Mouse (Mus musculus) hindbrain, embryonic 14.5 days (tissue): ENCODE measurements around the gene Tmed2. TPM values are rescaled to one million over a fixed set of nuclear protein-coding genes. Genes with fewer than 3 reads are reported as not detected.
"Not testable (repeated sequence)": the region's sequence is repeated elsewhere in the genome, so short reads cannot be mapped to it uniquely, and the experiment has no call there.

Experiments used
- ATAC-seq: fragments of 200-750 bp; cut with Nextera tagmentation; 2 replicates; pipeline ENCODE4 v1.8.0; 2017; ENCODE audit warnings: moderate number of reproducible peaks, mild to moderate bottlenecking, moderate TSS enrichment, moderate library complexity; ENCODE audit not compliant: low FRiP score
- DNase-seq: peaks from one replicate; pipeline ENCODE4 v3.0.0-alpha.2; 2015; ENCODE audit warnings: low spot score
- H3K27ac ChIP-seq: fragments of 300-500 bp; sonication (generic); 2 replicates; pipeline ENCODE4 v1.5.1; 2014; ENCODE audit warnings: mild to moderate bottlenecking, moderate library complexity
- H3K27me3 ChIP-seq: fragments of 300-500 bp; sonication (generic); 2 replicates; pipeline ENCODE4 v1.6.1; 2014; ENCODE audit warnings: mild to moderate bottlenecking, low read length, mixed read lengths; ENCODE audit not compliant: control insufficient read depth, insufficient read depth
- H3K36me3 ChIP-seq: fragments of 300-500 bp; sonication (generic); replicated peaks from 2 replicates; pipeline ENCODE4 v1.6.1; 2014; ENCODE audit not compliant: control insufficient read depth, insufficient read depth
- H3K4me1 ChIP-seq: fragments of 300-500 bp; sonication (generic); replicated peaks from 2 replicates; pipeline ENCODE4 v1.6.1; 2014; ENCODE audit warnings: antibody characterized with exemption, low read length, mixed read lengths; ENCODE audit not compliant: control insufficient read depth, insufficient read depth
- H3K4me2 ChIP-seq: fragments of 300-500 bp; sonication (generic); replicated peaks from 2 replicates; pipeline ENCODE4 v1.6.1; 2014; ENCODE audit warnings: mild to moderate bottlenecking, moderate library complexity
- H3K4me3 ChIP-seq: fragments of 300-500 bp; sonication (generic); replicated peaks from 2 replicates; pipeline ENCODE4 v1.5.1; 2014; ENCODE audit warnings: mild to moderate bottlenecking, low read length
- H3K9ac ChIP-seq: fragments of 300-500 bp; sonication (generic); 2 replicates; pipeline ENCODE4 v1.6.1; 2014
- H3K9me3 ChIP-seq: fragments of 300-500 bp; sonication (generic); 2 replicates; pipeline ENCODE4 v1.6.1; 2016; ENCODE audit warnings: low read length; ENCODE audit not compliant: control insufficient read depth
- WGBS: fragments of 180-500 bp; shearing (Covaris S2); extraction: QIAGEN DNeasy Blood & Tissue Kit; methylation state at CpG from one replicate; pipeline ENCODE4 v1.1.7; 2014; 5-methylcytosine and 5-hydroxymethylcytosine counted together
- polyA plus RNA-seq: library from polyadenylated mRNA; unstranded; fragments of >200 nt; fragmentation: Nextera tagmentation; extraction: Ambion mirVana; gene quantifications from 2 replicates; pipeline ENCODE4 v1.2.1, GENCODE M21; 2014

Gene Tmed2
- polyA plus RNA-seq, 1 experiment from 2014 or later: 354 TPM

- Histone ChIP-seq H3K4me3 (peak overlapping the region; percentile 83), H3K27ac (peak overlapping the region; percentile 79), H3K4me1 (peaks cover 32% of the 10 kb centered on the region), H3K27me3 (no peaks in the 10 kb centered on the region), H3K9ac (peak overlapping the region; percentile 76), H3K9me3 (no peaks in the 10 kb centered on the region), H3K36me3 (no peaks in the 10 kb centered on the region), H3K4me2 (peak overlapping the region; percentile 87)
- ATAC-seq (no peak; the same call in 1 of the 2 replicates), DNase-seq (no peak)
- WGBS: 12% methylated on average over 14 of the region's 14 CpGs
These were observed 8.9 kb upstream of the Tmed2 start for GRCm38 (mm10) chr5:124531583-124531930.

DNA sequence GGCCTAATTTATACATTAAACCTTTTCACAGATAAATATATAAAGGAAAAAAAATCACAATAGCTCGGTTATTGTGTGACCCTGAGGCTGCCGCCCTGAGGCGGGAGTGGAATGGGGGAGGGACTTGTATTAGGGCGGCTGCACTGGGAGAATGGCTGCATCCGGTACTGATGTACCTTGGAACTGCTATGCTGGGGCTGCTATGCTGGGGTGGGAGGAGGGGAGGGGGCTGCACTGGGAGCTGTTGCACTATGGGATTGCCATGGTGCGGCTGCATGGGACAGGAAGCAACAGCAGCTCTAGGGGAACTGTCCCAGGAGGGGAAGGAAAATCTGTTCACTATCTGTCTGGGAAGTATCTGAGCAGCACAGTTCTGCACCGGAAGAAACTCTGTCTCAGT lies 8.0 kb upstream of the Tmed2 start:
- Histone ChIP-seq H3K36me3 (no peaks in the 10 kb centered on the region), H3K27me3 (no peaks in the 10 kb centered on the region), H3K9ac (no peak overlapping the region), H3K9me3 (no peaks in the 10 kb centered on the region), H3K27ac (no peak overlapping the region), H3K4me1 (peaks cover 32% of the 10 kb centered on the region), H3K4me2 (no peak overlapping the region), H3K4me3 (no peak overlapping the region)
- DNase-seq (no peak), ATAC-seq (no peak)
- 38% methylated on average over 7 of the region's 7 CpGs for WGBS

DNA sequence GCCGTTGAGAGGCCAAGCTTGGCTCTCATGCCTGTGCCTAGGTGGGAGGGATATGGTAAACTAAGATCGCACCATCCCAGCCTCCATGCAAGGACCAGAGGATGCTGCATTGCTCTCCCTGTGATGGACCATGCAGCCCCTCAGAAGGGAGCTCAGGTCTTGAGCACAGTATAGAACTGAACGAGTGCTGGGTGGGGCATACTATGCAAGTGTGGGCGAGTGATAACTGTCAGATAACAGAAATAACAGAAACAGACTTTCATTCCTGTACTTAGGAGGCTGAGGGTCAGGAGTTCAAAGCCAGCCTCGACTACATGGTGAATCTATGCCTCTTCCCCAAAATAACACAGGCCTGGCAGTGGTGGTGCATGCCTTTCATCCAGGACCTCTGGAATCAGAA lies 5.5 kb upstream of the Tmed2 start:
- H3K4me1 ChIP-seq: peaks cover 13% of the 10 kb centered on the region
- H3K36me3 ChIP-seq: no peaks in the 10 kb centered on the region
- H3K9me3 ChIP-seq: no peaks in the 10 kb centered on the region
- 74% methylated on average over 5 of the region's 5 CpGs for WGBS
- ATAC-seq (no peak), DNase-seq (no peak)
- H3K4me3 ChIP-seq: no peak overlapping the region
- H3K4me2 ChIP-seq: no peak overlapping the region
- H3K27ac ChIP-seq: no peak overlapping the region
- no peak overlapping the region for H3K9ac ChIP-seq
- H3K27me3 ChIP-seq: no peaks in the 10 kb centered on the region

DNA sequence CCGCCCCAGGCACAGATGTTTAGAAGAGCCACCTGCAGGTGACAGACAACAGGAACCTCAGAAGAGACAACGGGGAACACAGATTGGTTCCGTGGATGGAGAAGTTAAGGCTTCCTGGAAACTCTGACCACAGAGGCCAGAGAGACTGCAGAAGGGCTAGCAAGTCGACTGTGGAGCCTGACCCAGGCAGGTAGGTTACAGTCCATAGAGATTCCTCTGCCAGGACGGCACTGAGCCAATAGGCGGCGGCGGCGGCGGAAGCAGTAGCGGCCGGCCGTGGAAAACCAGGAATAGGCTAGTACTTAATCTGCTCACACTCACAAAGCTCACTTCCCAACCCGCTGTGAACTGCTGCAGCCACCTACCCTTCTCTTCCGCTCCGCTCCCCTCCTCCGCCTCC lies 3.7 kb upstream of the Tmed2 start:
- H3K4me3 ChIP-seq: no peak overlapping the region
- H3K27ac ChIP-seq: no peak overlapping the region
- DNase-seq (no peak), ATAC-seq (no peak)
- H3K4me1 ChIP-seq: peaks cover 8% of the 10 kb centered on the region
- H3K4me2 ChIP-seq: peak overlapping the region; percentile 23
- WGBS: 10% methylated on average over 16 of the region's 17 CpGs
- no peaks in the 10 kb centered on the region for H3K36me3 ChIP-seq
- no peaks in the 10 kb centered on the region for H3K27me3 ChIP-seq
- H3K9ac ChIP-seq: no peak overlapping the region
- no peaks in the 10 kb centered on the region for H3K9me3 ChIP-seq

GRCm38 (mm10) chr5:124538813-124539792 lies 1.4 kb upstream of the Tmed2 start:
- DNase-seq (peak; percentile 63), ATAC-seq (no peak)
- Histone ChIP-seq H3K4me2 (no peak overlapping the region), H3K36me3 (peaks cover 14% of the 10 kb centered on the region), H3K4me1 (peaks cover 14% of the 10 kb centered on the region), H3K27me3 (no peaks in the 10 kb centered on the region), H3K27ac (no peak overlapping the region), H3K9ac (no peak overlapping the region), H3K4me3 (no peak overlapping the region), H3K9me3 (no peaks in the 10 kb centered on the region)
- 77% methylated on average over 15 of the region's 16 CpGs for WGBS

DNA sequence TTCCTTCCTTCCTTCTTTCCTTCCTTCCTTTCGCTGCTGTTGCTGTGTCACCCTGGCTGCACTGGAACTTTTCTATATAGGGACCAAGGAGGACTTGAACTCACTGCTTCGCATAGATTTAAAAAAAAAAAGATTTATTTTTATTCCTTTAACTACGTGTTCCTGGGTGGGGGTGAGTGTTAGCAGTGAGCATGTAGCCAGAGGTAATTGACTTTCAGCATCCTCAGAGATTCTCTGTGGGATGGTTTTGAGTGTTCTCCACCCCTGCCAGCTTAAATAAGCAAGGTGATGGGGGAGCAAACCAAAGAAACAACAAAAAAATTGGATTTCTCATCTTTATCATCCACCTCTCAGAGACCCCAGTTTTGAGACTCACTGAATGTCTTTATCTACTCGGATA lies 590 bp upstream of the Tmed2 start:
- no peaks in the 10 kb centered on the region for H3K9me3 ChIP-seq
- peak overlapping the region; percentile 91 for H3K4me3 ChIP-seq
- H3K4me2 ChIP-seq: peak overlapping the region; percentile 45
- H3K4me1 ChIP-seq: peaks cover 14% of the 10 kb centered on the region
- H3K36me3 ChIP-seq: peaks cover 22% of the 10 kb centered on the region
- DNase-seq (no peak), ATAC-seq (no peak)
- H3K27me3 ChIP-seq: no peaks in the 10 kb centered on the region
- 76% methylated on average over 4 of the region's 4 CpGs for WGBS
- H3K9ac ChIP-seq: no peak overlapping the region
- H3K27ac ChIP-seq: peak overlapping the region; percentile 84

DNA sequence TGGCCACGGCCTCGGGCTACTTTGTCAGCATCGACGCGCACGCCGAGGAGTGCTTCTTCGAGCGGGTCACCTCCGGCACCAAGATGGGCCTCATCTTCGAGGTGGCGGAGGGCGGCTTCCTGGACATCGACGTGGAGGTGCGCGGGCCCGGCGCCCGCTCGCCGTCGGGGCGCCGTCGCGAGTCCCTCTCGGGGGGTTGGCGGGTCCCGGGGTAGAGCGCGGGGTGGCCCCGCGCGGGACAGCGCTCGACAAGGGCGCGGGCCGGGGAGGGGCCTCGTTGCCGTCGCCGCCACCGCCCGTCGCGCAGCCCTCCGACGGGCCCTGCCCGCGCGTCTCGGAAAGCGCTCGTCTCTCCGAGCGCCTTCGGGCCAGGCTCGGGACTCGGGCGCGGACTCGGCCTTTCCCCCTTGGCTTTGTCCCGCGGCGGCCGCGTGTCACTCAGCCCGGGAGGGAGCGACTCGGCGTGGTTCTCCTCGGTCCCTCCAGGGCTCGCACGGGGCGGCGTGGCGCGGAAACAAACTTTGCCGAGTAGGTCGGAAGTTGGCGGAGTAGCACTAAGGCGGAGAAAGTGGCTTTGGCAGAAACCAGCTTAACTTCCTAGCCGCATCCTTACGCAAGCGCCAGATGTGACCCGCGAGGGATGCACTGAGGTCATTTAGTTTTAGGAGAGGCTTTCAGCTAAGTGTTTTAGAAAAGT lies 558 bp downstream of the Tmed2 start:
- no peaks in the 10 kb centered on the region for H3K27me3 ChIP-seq
- DNase-seq (peak; percentile 52), ATAC-seq (peak; percentile 73)
- H3K9me3 ChIP-seq: no peaks in the 10 kb centered on the region
- peak overlapping the region; percentile 77 for H3K27ac ChIP-seq
- H3K9ac ChIP-seq: peak overlapping the region; percentile 77
- WGBS: under 1% methylated on average over 76 of the region's 89 CpGs
- peak overlapping the region; percentile 91 for H3K4me3 ChIP-seq
- peaks cover 34% of the 10 kb centered on the region for H3K36me3 ChIP-seq
- H3K4me1 ChIP-seq: peaks cover 14% of the 10 kb centered on the region
- peak overlapping the region; percentile 88 for H3K4me2 ChIP-seq

- ATAC-seq (no peak), DNase-seq (no peak)
- WGBS: 13% methylated on average over 8 of the region's 8 CpGs
- peaks cover 14% of the 10 kb centered on the region for H3K4me1 ChIP-seq
- H3K27ac ChIP-seq: peak overlapping the region; percentile 77; the same call in 1 of the 2 replicates
- H3K27me3 ChIP-seq: no peaks in the 10 kb centered on the region
- H3K4me3 ChIP-seq: peak overlapping the region; percentile 91
- H3K36me3 ChIP-seq: peaks cover 39% of the 10 kb centered on the region
- H3K4me2 ChIP-seq: peak overlapping the region; percentile 88
- no peaks in the 10 kb centered on the region for H3K9me3 ChIP-seq
- H3K9ac ChIP-seq: peak overlapping the region; percentile 77
These were observed 1.1 kb downstream of the Tmed2 start for GRCm38 (mm10) chr5:124541602-124541973.

DNA sequence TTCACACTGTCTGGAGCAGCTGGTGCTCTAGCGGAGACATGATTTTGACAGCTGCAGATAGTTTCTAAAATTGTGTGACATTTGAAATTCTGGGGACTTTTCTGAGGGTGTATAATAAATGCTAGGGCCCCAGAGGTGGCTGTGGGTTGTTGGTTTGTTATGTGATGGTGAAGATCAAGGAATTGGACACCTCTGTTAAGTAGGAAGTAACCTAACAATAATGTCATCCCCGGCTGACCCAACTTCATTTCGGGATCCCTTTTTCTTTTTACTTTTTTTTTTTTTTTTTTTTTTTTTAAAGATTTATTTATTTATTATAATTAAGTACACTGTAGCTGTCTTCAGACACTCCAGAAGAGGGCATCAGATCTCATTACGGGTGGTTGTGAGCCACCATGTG lies 10.2 kb downstream of the Tmed2 start:
- 92% methylated on average over 4 of the region's 4 CpGs for WGBS
- not testable (repeated sequence) for H3K9ac ChIP-seq, DNase-seq, H3K27ac ChIP-seq, H3K4me3 ChIP-seq, H3K4me2 ChIP-seq, H3K27me3 ChIP-seq, H3K4me1 ChIP-seq, ATAC-seq, H3K9me3 ChIP-seq
- peaks cover 53% of the 10 kb centered on the region for H3K36me3 ChIP-seq
